Mouse (Mus musculus) midbrain, embryonic 16.5 days (tissue): ENCODE data around the gene Kcnt1. TPM values are rescaled to one million over a fixed set of nuclear protein-coding genes. Genes with fewer than 3 reads are reported as not detected.

Experiments used
- ATAC-seq: fragments of 200-750 bp; cut with Nextera tagmentation; 2 replicates; pipeline ENCODE4 v1.8.0; 2017; ENCODE audit warnings: moderate TSS enrichment
- H3K27ac ChIP-seq: fragments of 300-500 bp; sonication (generic); 2 replicates; pipeline ENCODE4 v1.5.1; 2014; ENCODE audit warnings: mild to moderate bottlenecking, low read length, mixed read lengths
- H3K27me3 ChIP-seq: fragments of 300-500 bp; sonication (generic); 2 replicates; pipeline ENCODE4 v1.6.1; 2014; ENCODE audit warnings: low read depth, low read length, mixed read lengths; ENCODE audit not compliant: control insufficient read depth, insufficient read depth
- H3K36me3 ChIP-seq: fragments of 300-500 bp; sonication (generic); 2 replicates; pipeline ENCODE4 v1.6.1; 2014; ENCODE audit warnings: mild to moderate bottlenecking, low read length, moderate library complexity, mixed read lengths; ENCODE audit not compliant: control insufficient read depth, insufficient read depth
- H3K4me1 ChIP-seq: fragments of 300-500 bp; sonication (generic); 2 replicates; pipeline ENCODE4 v1.6.1; 2014; ENCODE audit warnings: mild to moderate bottlenecking, low read length, mixed read lengths; ENCODE audit not compliant: control insufficient read depth, insufficient read depth
- H3K4me2 ChIP-seq: fragments of 300-500 bp; sonication (generic); 2 replicates; pipeline ENCODE4 v1.6.1; 2014; ENCODE audit warnings: mild to moderate bottlenecking, low read length, mixed read lengths
- H3K4me3 ChIP-seq: fragments of 300-500 bp; sonication (generic); 2 replicates; pipeline ENCODE4 v1.5.1; 2014; ENCODE audit warnings: low read depth, mild to moderate bottlenecking, low read length, moderate library complexity, mixed read lengths
- H3K9ac ChIP-seq: fragments of 300-500 bp; sonication (generic); 2 replicates; pipeline ENCODE4 v1.6.1; 2014; ENCODE audit warnings: low read depth, low read length, mixed read lengths
- H3K9me3 ChIP-seq: fragments of 300-500 bp; sonication (generic); replicated peaks from 2 replicates; pipeline ENCODE4 v1.6.1; 2014; ENCODE audit warnings: mild to moderate bottlenecking, low read length, mixed read lengths; ENCODE audit not compliant: control insufficient read depth, poor library complexity, severe bottlenecking
- WGBS: fragments of 180-500 bp; shearing (Covaris S2); extraction: QIAGEN DNeasy Blood & Tissue Kit; methylation state at CpG from one replicate; pipeline ENCODE4 v1.1.7; 2014; 5-methylcytosine and 5-hydroxymethylcytosine counted together
- polyA plus RNA-seq: library from polyadenylated mRNA; unstranded; fragments of >200 nt; fragmentation: Nextera tagmentation; extraction: Ambion mirVana; gene quantifications from 2 replicates; pipeline ENCODE4 v1.2.1, GENCODE M21; 2015

The Kcnt1 gene
- polyA plus RNA-seq, 1 experiment from 2014 or later = 21.8 TPM

- Histone ChIP-seq H3K4me1 (peaks cover 10% of the 10 kb centered on the region; the same call in 1 of the 2 replicates), H3K27me3 (peaks cover 10% of the 10 kb centered on the region), H3K4me2 (peak overlapping the region; percentile 99), H3K36me3 (no peaks in the 10 kb centered on the region), H3K9me3 (no peaks in the 10 kb centered on the region), H3K4me3 (peak overlapping the region; percentile 64), H3K27ac (no peak overlapping the region), H3K9ac (peak overlapping the region; percentile 74; the same call in 1 of the 2 replicates)
- no peak for ATAC-seq
- WGBS = 4% methylated on average over 18 of the region's 18 CpGs
Measured at GRCm38 (mm10) chr2:25864230-25864629, 696 bp downstream of the Kcnt1 start.

- H3K9me3 ChIP-seq = no peaks in the 10 kb centered on the region
- H3K27ac ChIP-seq = no peak overlapping the region
- H3K4me2 ChIP-seq = no peak overlapping the region
- H3K4me3 ChIP-seq = no peak overlapping the region
- H3K9ac ChIP-seq = no peak overlapping the region
- 14% methylated on average over 4 of the region's 4 CpGs for WGBS
- peak; percentile 29; the same call in 1 of the 2 replicates for ATAC-seq
- H3K4me1 ChIP-seq = peaks cover 10% of the 10 kb centered on the region; the same call in 1 of the 2 replicates
- peaks cover 10% of the 10 kb centered on the region for H3K27me3 ChIP-seq
- H3K36me3 ChIP-seq = no peaks in the 10 kb centered on the region
Measured at GRCm38 (mm10) chr2:25865412-25865811, 1.9 kb downstream of the Kcnt1 start.

- WGBS = 67% methylated on average over 5 of the region's 5 CpGs
- H3K36me3 ChIP-seq = no peaks in the 10 kb centered on the region
- no peak for ATAC-seq
- no peak overlapping the region for H3K9ac ChIP-seq
- H3K4me1 ChIP-seq = peaks cover 10% of the 10 kb centered on the region; the same call in 1 of the 2 replicates
- no peaks in the 10 kb centered on the region for H3K9me3 ChIP-seq
- no peak overlapping the region for H3K4me2 ChIP-seq
- no peak overlapping the region for H3K27ac ChIP-seq
- no peak overlapping the region for H3K4me3 ChIP-seq
- peaks cover 10% of the 10 kb centered on the region for H3K27me3 ChIP-seq
Measured at GRCm38 (mm10) chr2:25866656-25867055, 3.1 kb downstream of the Kcnt1 start.

- WGBS = 28% methylated on average over 7 of the region's 7 CpGs
- Histone ChIP-seq H3K27me3 (no peaks in the 10 kb centered on the region), H3K36me3 (no peaks in the 10 kb centered on the region), H3K4me3 (peak overlapping the region; percentile 72), H3K27ac (no peak overlapping the region; the same call in 1 of the 2 replicates), H3K9me3 (no peaks in the 10 kb centered on the region), H3K4me1 (no peaks in the 10 kb centered on the region), H3K9ac (peak overlapping the region; percentile 86), H3K4me2 (peak overlapping the region; percentile 80)
- no peak for ATAC-seq
Measured at GRCm38 (mm10) chr2:25877250-25877735, 13.8 kb downstream of the Kcnt1 start.

GRCm38 (mm10) chr2:25877736-25878268, 14.3 kb downstream of the Kcnt1 start:
- no peaks in the 10 kb centered on the region for H3K9me3 ChIP-seq
- peak overlapping the region; percentile 72 for H3K4me3 ChIP-seq
- 2% methylated on average over 46 of the region's 49 CpGs for WGBS
- H3K27ac ChIP-seq = peak overlapping the region; percentile 62
- H3K4me1 ChIP-seq = no peaks in the 10 kb centered on the region
- H3K9ac ChIP-seq = peak overlapping the region; percentile 86
- H3K36me3 ChIP-seq = no peaks in the 10 kb centered on the region
- ATAC-seq = peak; percentile 83
- peak overlapping the region; percentile 80 for H3K4me2 ChIP-seq
- H3K27me3 ChIP-seq = no peaks in the 10 kb centered on the region

GRCm38 (mm10) chr2:25878516-25878915, 15.0 kb downstream of the Kcnt1 start:
- Histone ChIP-seq H3K9ac (peak overlapping the region; percentile 86; the same call in 1 of the 2 replicates), H3K4me1 (no peaks in the 10 kb centered on the region), H3K9me3 (no peaks in the 10 kb centered on the region), H3K4me3 (peak overlapping the region; percentile 72), H3K4me2 (peak overlapping the region; percentile 80), H3K36me3 (no peaks in the 10 kb centered on the region), H3K27ac (no peak overlapping the region), H3K27me3 (no peaks in the 10 kb centered on the region)
- ATAC-seq = no peak
- WGBS = 83% methylated on average over 2 of the region's 2 CpGs

- 77% methylated on average over 4 of the region's 4 CpGs for WGBS
- no peaks in the 10 kb centered on the region for H3K36me3 ChIP-seq
- H3K4me2 ChIP-seq = peak overlapping the region; percentile 80
- H3K27me3 ChIP-seq = no peaks in the 10 kb centered on the region
- H3K9me3 ChIP-seq = no peaks in the 10 kb centered on the region
- no peak overlapping the region for H3K27ac ChIP-seq
- no peak for ATAC-seq
- H3K4me1 ChIP-seq = no peaks in the 10 kb centered on the region
- H3K9ac ChIP-seq = no peak overlapping the region
- H3K4me3 ChIP-seq = no peak overlapping the region
Measured at GRCm38 (mm10) chr2:25879061-25879460, 15.5 kb downstream of the Kcnt1 start.

GRCm38 (mm10) chr2:25882276-25882675, 18.7 kb downstream of the Kcnt1 start:
- H3K4me2 ChIP-seq = no peak overlapping the region
- no peaks in the 10 kb centered on the region for H3K36me3 ChIP-seq
- H3K27ac ChIP-seq = no peak overlapping the region
- no peak for ATAC-seq
- no peaks in the 10 kb centered on the region for H3K27me3 ChIP-seq
- 65% methylated on average over 1 of the region's 1 CpGs for WGBS
- no peaks in the 10 kb centered on the region for H3K9me3 ChIP-seq
- H3K4me1 ChIP-seq = no peaks in the 10 kb centered on the region
- no peak overlapping the region for H3K4me3 ChIP-seq
- H3K9ac ChIP-seq = no peak overlapping the region

GRCm38 (mm10) chr2:25884756-25885155, 21.2 kb downstream of the Kcnt1 start:
- no peak overlapping the region for H3K27ac ChIP-seq
- H3K4me2 ChIP-seq = no peak overlapping the region
- H3K4me3 ChIP-seq = no peak overlapping the region
- H3K36me3 ChIP-seq = no peaks in the 10 kb centered on the region
- no peak overlapping the region for H3K9ac ChIP-seq
- WGBS = 80% methylated on average over 3 of the region's 3 CpGs
- no peak for ATAC-seq
- H3K27me3 ChIP-seq = no peaks in the 10 kb centered on the region
- H3K9me3 ChIP-seq = no peaks in the 10 kb centered on the region
- H3K4me1 ChIP-seq = no peaks in the 10 kb centered on the region
